Mouse (Mus musculus) myocyte (in vitro differentiated cells): ENCODE results near the gene Mbd3.

Source experiments
- CEBPB ChIP-seq: IDR thresholded peaks from 2 replicates; pipeline ENCODE4 v1.6.1; 2011; ENCODE audit warnings: mild to moderate bottlenecking, moderate library complexity; ENCODE audit not compliant: poor library complexity, insufficient read depth, severe bottlenecking
- MAX ChIP-seq: IDR thresholded peaks from one replicate; pipeline ENCODE4 v1.6.1; 2011; ENCODE audit warnings: low read depth, mild to moderate bottlenecking, control low read depth
- MYOG ChIP-seq, 3 experiments: IDR thresholded peaks; one replicate each; pipeline ENCODE4 v1.6.1; 2011; ENCODE audit warnings: control low read depth in 2 of 3, low read depth in 2 of 3, mild to moderate bottlenecking in 2 of 3; ENCODE audit not compliant: insufficient read length in 2 of 3, control insufficient read depth in 1 of 3, insufficient read depth in 1 of 3
- POLR2A ChIP-seq: IDR thresholded peaks from one replicate; pipeline ENCODE4 v1.6.1; 2011; ENCODE audit warnings: low read depth, mild to moderate bottlenecking, control low read depth, moderate library complexity; ENCODE audit not compliant: insufficient read length

DNA sequence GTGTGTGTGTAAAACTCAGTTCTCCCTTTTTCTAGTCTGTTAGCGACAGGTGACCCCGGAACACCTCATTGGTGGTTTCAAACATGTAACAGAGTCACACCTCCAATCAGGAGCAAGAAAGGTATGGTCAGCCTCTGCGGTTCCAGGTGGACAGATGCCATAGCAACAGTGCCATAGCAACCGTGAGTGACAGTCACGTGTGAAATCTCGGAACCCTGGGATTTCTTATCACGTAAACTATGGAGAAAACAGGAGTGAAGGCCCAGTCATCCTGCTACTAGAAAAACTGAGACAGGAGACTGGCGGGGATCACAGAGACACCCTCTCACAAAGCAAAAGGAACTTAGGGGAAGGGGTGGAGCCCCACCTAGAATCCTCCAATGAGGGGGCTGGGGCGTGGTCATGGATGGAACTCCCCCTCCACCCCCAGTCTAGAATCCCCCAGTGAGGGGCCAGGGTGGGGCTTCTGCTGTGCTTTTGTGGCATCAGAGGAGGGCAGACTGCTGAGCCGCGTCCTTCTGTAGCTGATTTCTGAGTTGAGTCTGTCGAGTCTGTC is 27.9 kb downstream of the Mbd3 start:
- TF ChIP-seq POLR2A: no peak
- TF ChIP-seq MYOG (IDR thresholded peaks at IDR 0.05; ENCODE audit: control insufficient read depth in 1 of 3, insufficient read depth in 1 of 3, insufficient read length in 2 of 3, low read depth in 2 of 3): no peak
- no peak for TF ChIP-seq MAX
- no peak for TF ChIP-seq CEBPB
